Mouse (Mus musculus): ENCODE data around the gene Tle4.

DNA sequence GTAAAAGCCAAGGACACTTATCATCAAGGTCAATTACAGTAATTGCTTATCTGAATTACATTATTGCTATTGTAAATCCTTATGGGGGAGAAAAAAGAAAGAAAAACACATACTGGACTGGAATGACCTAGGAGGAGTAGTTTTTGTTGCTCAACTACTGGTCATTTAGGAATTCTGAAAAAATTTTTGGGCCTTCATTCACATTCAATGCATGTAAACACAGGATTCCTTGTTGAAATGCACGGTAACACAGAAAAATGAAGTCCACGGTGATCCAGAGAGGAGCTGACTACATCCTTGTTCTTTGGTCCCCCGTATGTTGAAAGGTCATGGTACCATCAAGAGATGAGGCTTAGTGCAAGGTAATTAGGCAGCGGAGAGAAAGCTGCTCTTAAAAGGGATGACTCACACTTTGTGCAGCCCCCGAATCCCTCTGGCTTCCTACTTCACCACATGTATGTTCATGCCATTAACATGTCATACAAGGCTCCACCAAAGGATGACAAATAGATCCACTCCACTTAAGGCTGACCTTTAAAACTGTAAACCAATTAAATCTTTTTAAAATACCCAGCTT lies 115.2 kb downstream of the Tle4 start:
- TF ChIP-seq POLR2A (IDR thresholded peaks at IDR 0.05; ENCODE audit: extremely low read depth, insufficient read depth, low read length) = no peak
- TF ChIP-seq CTCF (IDR thresholded peaks at IDR 0.05; ENCODE audit: low read depth, low read length) = no peak
